Mouse (Mus musculus) spleen, adult 2 months (tissue): ENCODE measurements around the gene Clic5.

Experiments used
- CTCF ChIP-seq: fragments of 200-500 bp; IDR thresholded peaks from 2 replicates; pipeline ENCODE4 v1.5.1; 2011; ENCODE audit warnings: mild to moderate bottlenecking, inconsistent platforms; ENCODE audit not compliant: insufficient read depth, insufficient read length, insufficient replicate concordance; ENCODE audit errors: extremely low read depth
- POLR2A ChIP-seq: fragments of 200-500 bp; IDR thresholded peaks from 2 replicates; pipeline ENCODE4 v1.6.1; 2011; ENCODE audit warnings: low read depth, low read length, inconsistent platforms

DNA sequence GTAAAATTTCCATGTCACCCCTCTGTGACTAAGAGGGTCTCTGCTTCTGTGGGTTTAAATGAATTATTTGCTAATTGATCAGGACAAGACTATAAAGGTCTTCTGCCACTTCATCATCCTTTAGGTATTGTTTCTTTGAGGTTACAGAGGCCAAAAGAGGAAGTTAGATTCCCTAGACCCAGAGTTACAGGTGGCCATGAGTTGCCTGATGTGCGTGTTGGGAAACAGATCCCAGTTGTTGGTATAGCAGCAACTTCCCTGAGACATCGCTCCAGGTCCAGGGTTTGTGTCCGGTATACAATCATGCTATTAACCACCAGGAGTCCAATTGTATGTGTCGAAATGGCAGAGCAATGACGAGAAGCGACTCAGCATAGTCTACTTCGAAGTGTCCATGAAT, 81.7 kb downstream of the Clic5 start:
- TF ChIP-seq CTCF = no peak
- no peak for TF ChIP-seq POLR2A
